21 mouse cellular contexts compared by ENCODE assay signal in the genomic region with DNA sequence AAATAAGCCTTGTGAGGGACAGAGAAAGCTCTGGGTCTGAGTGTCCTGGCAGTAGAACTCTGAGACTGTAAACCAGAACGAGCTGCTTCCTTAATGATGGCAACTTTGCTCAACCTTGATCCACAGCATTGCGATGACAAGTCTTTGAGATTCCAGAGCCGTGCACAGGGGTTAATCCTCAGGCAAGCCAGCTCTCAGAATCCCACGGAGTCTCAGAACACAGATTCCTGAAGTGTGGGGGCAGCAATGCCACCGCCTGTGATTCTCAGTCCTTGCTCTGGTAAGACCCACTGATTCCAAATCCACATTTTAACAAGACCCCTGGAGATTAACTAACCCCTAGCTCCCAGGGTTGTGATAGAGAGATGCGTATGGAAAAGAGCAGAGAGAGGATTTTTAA.
"Had no signal": no experiment of that assay in that cellular context is flagged by ENCODE, and none has a peak within 500 bp of the region (broad histone marks: within the 10 kb centered on the region; RNA-seq: fewer than 3 reads in every experiment).

No protein-coding gene starts in this region.

- H3K4me1 ChIP-seq: limb, embryonic 10.5 days; liver, embryonic 12.5 days; liver, embryonic 15.5 days; lung, embryonic 15.5 days; neural tube, embryonic 13.5 days; stomach, embryonic 15.5 days had no signal

- H3K4me3 ChIP-seq: limb, embryonic 10.5 days; limb, embryonic 13.5 days; liver, embryonic 12.5 days; liver, embryonic 15.5 days; lung, embryonic 15.5 days; myocyte; neural tube, embryonic 13.5 days; stomach, embryonic 15.5 days had no signal

- H3K36me3 ChIP-seq: limb, embryonic 10.5 days; limb, embryonic 13.5 days; liver, embryonic 12.5 days; liver, embryonic 15.5 days; lung, embryonic 15.5 days; neural tube, embryonic 13.5 days; stomach, embryonic 15.5 days had no signal

- H3K27me3 ChIP-seq: limb, embryonic 13.5 days; liver, embryonic 12.5 days; liver, embryonic 15.5 days; neural tube, embryonic 13.5 days; stomach, embryonic 15.5 days had no signal

- H3K4me2 ChIP-seq: limb, embryonic 13.5 days; liver, embryonic 12.5 days; liver, embryonic 15.5 days; lung, embryonic 15.5 days; neural tube, embryonic 13.5 days; stomach, embryonic 15.5 days had no signal

- DNase-seq: kidney, adult 2 months; kidney, postnatal 36 days; layer of hippocampus, adult 9-11 months; liver; lung, adult 18-20 months; lung, postnatal 14 days; lung, postnatal 4 days; retina, postnatal 1 day; right cerebral cortex, postnatal 25 days; spleen, adult 18-20 months; thymus, postnatal 25 days had no signal

- H3K27ac ChIP-seq: kidney, postnatal 0 days; limb, embryonic 10.5 days; limb, embryonic 13.5 days; liver, embryonic 12.5 days; liver, embryonic 15.5 days; lung, embryonic 15.5 days; neural tube, embryonic 13.5 days; stomach, embryonic 15.5 days had no signal

- ATAC-seq: intestine, postnatal 0 days; liver, embryonic 12.5 days had no signal

- H3K9me3 ChIP-seq: limb, embryonic 10.5 days; limb, embryonic 13.5 days; liver, embryonic 12.5 days; liver, embryonic 15.5 days; lung, embryonic 15.5 days; neural tube, embryonic 13.5 days; stomach, embryonic 15.5 days had no signal

- H3K9ac ChIP-seq: limb, embryonic 13.5 days; liver, embryonic 12.5 days; liver, embryonic 15.5 days; lung, embryonic 15.5 days; neural tube, embryonic 13.5 days; stomach, embryonic 15.5 days had no signal
